Mouse (Mus musculus) lung, adult 2 months (tissue): ENCODE measurements at regions not wholly inside any gene's neighbourhood (a gene's known extent, or its start where the extent isn't known, plus 50 kb on each side); places are given as distances from the start of the nearest gene placed in this dataset.

Experiments used
- CTCF ChIP-seq: fragments of 200-500 bp; IDR thresholded peaks from 2 replicates; pipeline ENCODE4 v1.5.1; 2011; ENCODE audit warnings: mild to moderate bottlenecking, low read length, control low read depth; ENCODE audit not compliant: insufficient read depth
- POLR2A ChIP-seq: fragments of 200-500 bp; IDR thresholded peaks from 2 replicates; pipeline ENCODE4 v1.6.1; 2011; ENCODE audit warnings: low read depth, mild to moderate bottlenecking, control low read depth, low read length, borderline replicate concordance; ENCODE audit errors: extremely low read depth

GRCm38 (mm10) chr16:90652821-90653220 lies 74.4 kb downstream of the Mis18a start:
- TF ChIP-seq CTCF: no peak
- TF ChIP-seq POLR2A: no peak
